Mouse (Mus musculus): ENCODE data around the gene Scly. TPM values are rescaled to one million over a fixed set of nuclear protein-coding genes. Genes with fewer than 3 reads are reported as not detected.

Scly gene
- polyA plus RNA-seq (2016; fragmentation: Nextera tagmentation; extraction: Ambion mirVana), result 17.9 and 19.1 TPM in 2 replicates

DNA sequence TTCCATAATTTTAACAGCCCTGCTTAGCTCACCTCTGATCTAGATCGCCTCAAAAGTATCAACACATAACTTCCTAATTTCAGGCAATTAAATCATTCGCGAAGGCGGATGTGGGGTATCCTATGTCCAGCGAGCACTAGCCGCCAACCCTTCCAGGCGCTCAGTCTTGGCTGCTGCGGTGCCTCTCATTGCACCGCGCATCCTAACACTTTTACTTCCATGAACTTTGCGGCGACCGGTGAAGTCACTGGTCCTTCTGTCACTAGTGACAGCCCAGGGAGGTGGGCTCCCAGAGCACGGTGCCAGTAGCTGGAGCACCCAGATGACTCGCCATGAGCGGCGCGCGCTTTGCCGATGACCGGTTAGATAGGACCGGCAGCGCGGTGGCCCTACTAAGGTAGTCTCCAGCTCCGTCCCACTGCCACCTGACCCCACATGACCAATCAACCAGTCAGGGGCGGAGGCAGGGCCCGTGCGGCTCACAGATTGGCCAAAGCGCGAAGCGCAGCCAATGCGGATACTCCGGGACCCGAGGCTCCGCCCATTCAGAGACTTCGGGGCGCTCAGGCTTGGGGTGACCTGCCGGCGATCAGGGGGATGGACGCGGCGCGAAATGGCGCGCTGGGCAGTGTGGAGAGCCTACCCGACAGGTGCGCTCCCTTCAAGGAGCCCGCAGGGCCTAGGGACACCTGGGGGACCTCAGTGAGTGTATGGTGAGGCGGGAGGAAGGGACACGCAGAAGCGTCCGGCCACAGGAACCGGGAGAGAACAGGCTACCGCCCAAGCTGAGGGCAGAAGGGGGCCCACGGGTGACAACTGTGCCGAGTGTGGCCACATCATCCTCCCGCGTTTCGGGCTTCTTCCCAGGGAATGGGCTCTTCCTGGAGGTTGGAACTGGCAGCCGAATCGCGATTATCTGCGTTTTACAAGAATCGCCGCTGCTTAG is at the start of gene Scly:
Gene Scly (plus strand): TSS at position 540 of the 946 bp plus-strand sequence.
- Histone ChIP-seq H3K4me3 (peak within 1 kb of the TSS; percentile 76), H3K4me1 (replicated peaks) (peaks cover 17% of the 10 kb centered on the region), H3K9me3 (no peaks in the 10 kb centered on the region), H3K36me3 (peaks cover 23% of the 10 kb centered on the region), H3K27ac (peak within 1 kb of the TSS; percentile 87), H3K27me3 (ENCODE audit: insufficient read depth, poor library complexity, severe bottlenecking) (no peaks in the 10 kb centered on the region)
- under 1% methylated on average over 64 of the region's 65 CpGs for WGBS
- DNase-seq (ENCODE audit: low spot score), result peak; percentile 91

DNA sequence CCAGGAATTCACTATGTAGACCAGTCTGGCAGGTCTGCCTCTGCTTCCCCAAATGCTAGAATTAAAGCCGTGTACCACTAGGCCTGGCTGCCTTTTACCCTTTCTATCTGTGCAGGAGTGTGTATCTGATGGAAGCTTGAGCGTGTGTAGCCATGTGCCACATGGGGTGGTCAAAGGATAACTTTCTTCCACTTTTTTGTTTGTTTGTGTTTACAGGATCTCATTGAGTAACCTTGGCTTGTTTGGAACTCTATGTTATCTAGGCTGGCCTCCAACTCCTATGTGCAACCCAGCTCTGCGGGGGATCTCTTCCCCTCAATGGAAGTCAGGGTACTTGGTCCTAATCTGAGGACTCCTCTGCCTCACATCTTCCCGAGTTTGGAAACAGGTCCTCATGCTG is 49.2 kb upstream of the Scly start:
- H3K4me3 ChIP-seq, result peak overlapping the region; percentile 99
- no peaks in the 10 kb centered on the region for H3K9me3 ChIP-seq
- DNase-seq (ENCODE audit: low spot score), result no peak
- H3K27ac ChIP-seq, result peak overlapping the region; percentile 86
- WGBS, result 49% methylated on average over 4 of the region's 4 CpGs
- peaks cover 28% of the 10 kb centered on the region for H3K4me1 ChIP-seq (replicated peaks)
- H3K36me3 ChIP-seq, result no peaks in the 10 kb centered on the region; the same call in 1 of the 2 replicates
- H3K27me3 ChIP-seq (ENCODE audit: insufficient read depth, poor library complexity, severe bottlenecking), result no peaks in the 10 kb centered on the region

DNA sequence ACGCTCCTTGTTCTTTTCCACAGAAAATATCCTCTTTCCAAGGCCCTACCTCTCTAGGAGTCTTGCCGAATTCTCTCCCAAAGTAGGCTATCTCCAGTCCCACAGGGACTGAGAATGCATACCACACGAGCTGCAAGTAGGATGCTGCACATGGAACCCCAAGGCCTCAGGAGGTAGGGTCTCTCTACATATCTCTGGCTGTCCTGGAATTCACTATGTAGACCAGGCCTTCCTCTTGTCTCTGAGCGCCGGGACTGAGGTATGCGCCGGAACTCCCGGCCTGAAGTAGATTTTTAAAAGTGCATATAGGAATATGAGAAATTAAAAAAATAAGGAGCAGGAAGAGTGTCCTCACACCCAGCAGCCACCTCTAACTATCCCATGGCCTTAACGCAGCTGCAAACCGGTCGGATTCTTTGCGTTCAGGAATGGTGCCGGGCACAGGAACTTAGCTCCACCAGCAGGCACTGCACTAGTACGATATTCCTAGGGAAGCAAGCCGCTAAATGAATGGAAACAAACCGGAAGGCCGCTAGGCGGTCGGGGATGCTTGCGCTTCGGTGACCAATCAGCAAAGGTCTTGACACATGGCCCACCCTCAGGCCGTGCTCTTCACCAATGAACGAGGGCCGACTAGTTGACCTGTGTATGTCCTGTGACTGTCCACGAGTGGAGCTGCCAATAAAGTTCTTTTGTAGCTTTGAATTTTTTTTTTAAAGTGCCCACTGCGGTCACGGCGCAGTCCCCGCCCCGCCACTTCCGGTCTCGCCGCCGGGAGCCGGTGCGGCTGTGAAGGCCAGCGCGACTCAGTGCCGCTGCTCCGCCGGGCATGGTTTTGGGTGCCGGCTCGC is 48.3 kb upstream of the Scly start, which contains the start of gene Ube2f:
Gene Ube2f (plus strand): TSS at position 741 of the 851 bp plus-strand sequence.
- H3K9me3 ChIP-seq, result no peaks in the 10 kb centered on the region
- peak within 1 kb of the TSS; percentile 99 for H3K4me3 ChIP-seq
- peak within 1 kb of the TSS; percentile 93 for H3K27ac ChIP-seq
- H3K27me3 ChIP-seq (ENCODE audit: insufficient read depth, poor library complexity, severe bottlenecking), result no peaks in the 10 kb centered on the region
- H3K36me3 ChIP-seq, result peaks cover 4% of the 10 kb centered on the region; the same call in 1 of the 2 replicates
- DNase-seq (ENCODE audit: low spot score), result peak; percentile 95
- under 1% methylated on average over 43 of the region's 43 CpGs for WGBS
- H3K4me1 ChIP-seq (replicated peaks), result peaks cover 28% of the 10 kb centered on the region

DNA sequence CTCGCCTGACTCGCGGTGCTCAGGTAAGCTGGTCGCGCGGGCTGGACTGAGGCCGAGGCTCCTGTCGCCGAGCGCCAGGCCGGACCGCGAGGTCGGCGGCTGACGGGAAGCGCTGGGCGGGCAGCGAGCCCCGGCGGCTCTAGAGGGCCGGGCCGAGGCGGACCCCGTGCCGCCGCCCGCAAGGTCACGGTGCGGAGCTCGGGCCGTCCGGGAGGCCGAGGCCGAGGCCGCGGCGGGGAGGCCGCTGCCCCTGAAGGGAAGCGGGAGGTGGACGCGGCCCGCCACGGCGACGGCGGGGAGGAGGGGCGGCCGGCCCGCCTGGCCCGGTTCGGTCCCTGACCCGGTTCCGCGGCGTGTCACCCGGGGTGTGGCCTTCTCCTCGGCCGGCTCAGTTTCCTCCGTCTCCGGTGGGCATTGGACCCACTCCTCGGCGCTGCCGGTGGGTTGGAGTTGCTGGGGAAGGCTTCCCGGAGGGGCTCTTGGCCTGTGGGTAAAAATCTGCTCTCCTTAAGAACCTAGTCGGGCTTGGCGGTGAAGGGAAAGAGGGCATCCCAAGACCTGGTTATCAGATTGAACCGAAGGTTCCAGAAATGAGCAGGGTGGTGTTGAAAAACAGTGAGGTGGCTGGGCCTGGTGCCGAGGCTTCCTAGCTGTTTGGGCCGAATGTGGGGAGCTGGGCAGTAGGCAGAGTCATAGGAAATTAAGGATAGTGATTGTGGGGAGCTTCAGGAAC is 47.6 kb upstream of the Scly start:
- Histone ChIP-seq H3K4me1 (replicated peaks) (peaks cover 28% of the 10 kb centered on the region), H3K9me3 (no peaks in the 10 kb centered on the region), H3K36me3 (peaks cover 9% of the 10 kb centered on the region; the same call in 1 of the 2 replicates), H3K27ac (peak overlapping the region; percentile 93), H3K4me3 (peak overlapping the region; percentile 99), H3K27me3 (ENCODE audit: insufficient read depth, poor library complexity, severe bottlenecking) (no peaks in the 10 kb centered on the region)
- under 1% methylated on average over 70 of the region's 70 CpGs for WGBS
- peak; percentile 15 for DNase-seq (ENCODE audit: low spot score)

DNA sequence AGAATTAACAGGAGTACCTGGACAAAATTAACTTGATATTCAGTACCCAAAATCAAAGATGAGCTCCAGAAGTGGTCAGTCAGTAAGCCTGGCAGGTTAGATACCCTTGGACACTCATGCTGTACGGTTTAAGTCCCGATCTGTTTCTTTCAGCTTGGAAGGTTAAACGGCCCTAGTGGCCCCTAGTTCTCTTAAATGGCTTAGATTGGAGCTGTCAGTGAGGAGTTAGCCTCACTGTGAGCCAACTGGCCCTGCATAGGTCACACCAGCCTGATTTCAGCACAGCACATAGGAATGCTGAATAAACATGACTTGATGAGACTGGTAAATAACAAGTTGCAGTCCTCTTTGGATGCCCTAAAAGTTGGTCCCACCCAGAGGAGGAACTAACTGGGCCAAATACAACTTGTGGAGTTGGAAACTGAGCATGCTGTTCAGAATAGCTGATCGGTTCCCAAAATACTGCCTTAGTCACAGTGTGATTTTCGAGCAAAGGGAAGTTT is 46.9 kb upstream of the Scly start:
- peak overlapping the region; percentile 99 for H3K4me3 ChIP-seq
- H3K9me3 ChIP-seq, result no peaks in the 10 kb centered on the region
- WGBS, result 57% methylated on average over 5 of the region's 5 CpGs
- H3K27ac ChIP-seq, result peak overlapping the region; percentile 93
- H3K36me3 ChIP-seq, result peaks cover 9% of the 10 kb centered on the region; the same call in 1 of the 2 replicates
- peaks cover 28% of the 10 kb centered on the region for H3K4me1 ChIP-seq (replicated peaks)
- H3K27me3 ChIP-seq (ENCODE audit: insufficient read depth, poor library complexity, severe bottlenecking), result no peaks in the 10 kb centered on the region
- no peak for DNase-seq (ENCODE audit: low spot score)

DNA sequence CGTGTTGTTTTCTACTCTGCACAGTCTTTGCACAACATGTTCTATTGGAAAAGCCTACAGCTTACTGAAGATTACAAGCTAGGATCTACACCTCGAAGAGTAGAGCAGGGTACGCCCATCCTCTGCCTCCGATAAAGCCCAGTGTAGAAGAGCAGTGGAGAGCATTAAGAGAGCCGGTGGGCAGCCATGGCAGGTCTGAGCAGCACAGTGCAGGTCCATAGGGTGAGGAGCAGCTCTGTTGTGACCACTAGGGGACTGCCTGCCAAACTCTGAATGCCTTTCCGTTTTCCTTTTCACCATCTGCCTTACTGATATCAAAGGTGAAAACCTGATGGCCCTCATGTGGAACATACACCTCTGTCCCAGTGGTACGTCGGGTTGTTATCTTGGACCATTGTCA is 46.2 kb upstream of the Scly start:
- Histone ChIP-seq H3K36me3 (peaks cover 12% of the 10 kb centered on the region; the same call in 1 of the 2 replicates), H3K9me3 (no peaks in the 10 kb centered on the region), H3K4me1 (replicated peaks) (peaks cover 28% of the 10 kb centered on the region), H3K4me3 (peak overlapping the region; percentile 34; the same call in 1 of the 2 replicates), H3K27ac (no peak overlapping the region), H3K27me3 (ENCODE audit: insufficient read depth, poor library complexity, severe bottlenecking) (no peaks in the 10 kb centered on the region)
- WGBS, result 65% methylated on average over 8 of the region's 8 CpGs
- DNase-seq (ENCODE audit: low spot score), result no peak

DNA sequence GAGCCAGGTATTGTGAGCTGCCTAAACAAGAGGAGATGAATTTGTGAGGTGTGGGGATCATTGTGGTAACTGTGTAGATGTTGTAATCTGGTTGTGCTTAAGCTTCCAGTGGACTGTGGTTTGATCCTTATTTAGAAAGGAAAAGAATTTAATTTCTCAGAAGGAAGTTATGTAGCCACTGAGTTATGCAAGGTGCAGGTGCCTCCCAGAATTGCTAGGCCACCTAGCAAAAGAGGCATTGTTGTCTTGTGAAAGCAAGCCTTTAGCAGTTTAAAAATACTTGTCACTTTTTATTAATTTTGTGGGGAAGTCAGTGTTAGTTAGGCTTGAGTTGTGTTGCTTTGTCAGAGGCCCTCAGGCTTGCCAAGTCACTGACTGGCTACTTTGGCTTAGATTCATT is 40.2 kb upstream of the Scly start:
- DNase-seq (ENCODE audit: low spot score), result no peak
- Histone ChIP-seq H3K4me1 (replicated peaks) (no peaks in the 10 kb centered on the region), H3K4me3 (no peak overlapping the region), H3K27ac (no peak overlapping the region), H3K36me3 (peaks cover 20% of the 10 kb centered on the region; the same call in 1 of the 2 replicates), H3K27me3 (ENCODE audit: insufficient read depth, poor library complexity, severe bottlenecking) (no peaks in the 10 kb centered on the region), H3K9me3 (no peaks in the 10 kb centered on the region)

DNA sequence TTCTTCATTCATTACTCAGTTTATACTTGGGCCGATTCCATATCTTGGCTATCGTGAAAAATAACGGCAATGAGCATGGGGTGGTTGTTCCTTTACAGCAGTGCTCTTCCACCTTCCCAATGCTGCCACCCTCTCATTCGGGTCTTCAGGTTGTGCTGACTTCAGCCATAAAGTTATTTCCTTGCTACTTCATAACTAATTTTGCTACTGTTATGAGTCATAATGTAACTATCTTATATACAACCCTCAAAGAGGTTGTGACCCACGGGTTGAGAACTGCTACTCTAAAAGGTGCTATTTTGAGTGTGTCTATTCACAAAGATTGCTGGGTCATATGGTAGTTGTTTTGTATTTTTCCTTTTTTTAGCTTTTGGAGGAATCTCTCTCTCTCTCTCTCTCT is 38.3 kb upstream of the Scly start:
- Histone ChIP-seq H3K27ac (no peak overlapping the region), H3K4me1 (replicated peaks) (no peaks in the 10 kb centered on the region), H3K4me3 (no peak overlapping the region), H3K36me3 (peaks cover 15% of the 10 kb centered on the region; the same call in 1 of the 2 replicates), H3K9me3 (no peaks in the 10 kb centered on the region), H3K27me3 (ENCODE audit: insufficient read depth, poor library complexity, severe bottlenecking) (no peaks in the 10 kb centered on the region)
- WGBS, result 93% methylated on average over 5 of the region's 5 CpGs
- no peak for DNase-seq (ENCODE audit: low spot score)

DNA sequence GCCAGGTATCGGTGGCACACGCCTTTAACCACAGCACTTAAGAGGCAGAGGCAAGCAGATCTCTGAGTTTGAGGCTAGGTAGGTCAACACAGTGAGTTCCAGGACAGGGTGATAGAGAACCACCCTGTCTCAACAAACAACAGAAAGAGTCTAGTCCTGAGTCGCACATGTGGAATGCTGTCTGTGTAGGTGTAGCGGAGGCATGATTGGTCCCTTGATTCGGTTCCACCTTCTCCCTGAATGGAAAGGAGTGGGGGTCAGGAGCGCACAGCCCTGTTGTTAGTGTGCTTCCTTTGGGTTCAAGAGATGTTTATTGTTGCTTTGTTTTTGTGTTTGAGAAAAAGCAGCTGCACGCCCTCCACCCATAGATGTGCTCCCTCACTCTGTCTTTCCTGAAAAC is 35.6 kb upstream of the Scly start:
- WGBS, result 92% methylated on average over 7 of the region's 7 CpGs

DNA sequence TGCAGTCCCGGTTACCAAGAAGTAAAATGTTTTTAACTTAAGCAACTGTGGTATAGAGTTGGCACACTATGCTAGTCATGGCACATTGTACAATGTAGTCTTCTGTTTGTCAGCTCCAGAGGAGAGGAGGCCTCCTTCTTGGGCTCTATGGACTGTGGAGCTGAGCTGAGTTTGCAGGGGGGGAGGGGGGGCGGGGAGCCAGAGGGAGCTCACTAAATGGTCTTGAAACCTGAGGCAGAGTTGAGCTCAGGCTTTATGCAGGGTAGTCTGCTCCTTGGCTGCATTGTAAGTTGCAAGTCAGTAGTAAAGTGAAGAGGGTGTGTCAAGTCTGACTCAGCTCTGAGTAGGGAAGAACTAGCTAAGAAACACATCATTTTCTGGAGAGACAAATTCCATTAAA is 25.9 kb upstream of the Scly start:
- H3K4me1 ChIP-seq (replicated peaks), result no peaks in the 10 kb centered on the region
- WGBS, result 94% methylated on average over 2 of the region's 2 CpGs
- no peaks in the 10 kb centered on the region for H3K9me3 ChIP-seq
- H3K27me3 ChIP-seq (ENCODE audit: insufficient read depth, poor library complexity, severe bottlenecking), result no peaks in the 10 kb centered on the region
- no peak overlapping the region for H3K4me3 ChIP-seq
- H3K27ac ChIP-seq, result no peak overlapping the region
- no peak for DNase-seq (ENCODE audit: low spot score)
- H3K36me3 ChIP-seq, result peaks cover 38% of the 10 kb centered on the region

More for the DNA sequence above, 35.6 kb upstream of the Scly start:
- H3K27ac ChIP-seq, result no peak overlapping the region
- H3K27me3 ChIP-seq (ENCODE audit: insufficient read depth, poor library complexity, severe bottlenecking), result no peaks in the 10 kb centered on the region
- no peaks in the 10 kb centered on the region for H3K4me1 ChIP-seq (replicated peaks)
- peaks cover 24% of the 10 kb centered on the region for H3K36me3 ChIP-seq
- H3K4me3 ChIP-seq, result no peak overlapping the region
- no peaks in the 10 kb centered on the region for H3K9me3 ChIP-seq
- no peak for DNase-seq (ENCODE audit: low spot score)

DNA sequence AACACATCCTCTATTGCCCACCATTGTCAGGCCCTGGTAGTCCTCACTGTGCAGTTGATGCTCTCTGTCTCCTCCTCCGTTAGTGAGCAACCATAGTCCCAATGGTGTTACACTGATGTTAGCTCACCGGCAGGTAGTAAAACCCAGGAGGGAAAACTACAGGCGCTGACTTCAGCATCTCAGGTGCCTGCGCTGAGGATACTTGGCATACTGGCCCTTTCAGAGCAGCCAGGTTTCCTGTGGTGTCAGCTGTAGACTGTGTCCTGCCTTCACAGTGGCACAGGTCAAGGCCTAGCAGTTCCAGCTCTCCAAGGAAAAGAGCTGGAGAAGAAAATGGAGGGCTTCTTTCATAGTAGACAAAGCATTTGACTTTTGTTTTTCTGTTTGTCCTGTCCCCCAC is 21.6 kb upstream of the Scly start:
- peaks cover 80% of the 10 kb centered on the region for H3K36me3 ChIP-seq
- WGBS, result 93% methylated on average over 4 of the region's 4 CpGs
- no peaks in the 10 kb centered on the region for H3K9me3 ChIP-seq

DNA sequence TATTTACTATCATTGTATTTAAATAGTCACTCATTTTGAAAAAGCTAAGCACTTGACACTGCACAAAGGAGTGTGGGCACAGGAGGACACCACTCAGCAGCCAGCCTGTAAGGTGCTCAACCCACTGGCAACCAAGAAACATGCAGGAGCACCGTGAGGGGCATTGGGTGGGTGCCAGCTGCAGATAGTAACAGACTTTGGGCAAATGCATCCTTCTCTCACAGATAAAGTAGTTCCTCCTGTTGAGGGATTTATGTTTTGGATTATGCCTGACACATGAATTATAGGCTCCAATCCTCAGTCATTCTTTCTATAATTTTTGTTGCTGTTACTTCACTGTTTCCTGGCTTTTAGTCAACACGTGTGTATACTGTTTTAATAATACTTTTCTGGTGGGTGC is 20.7 kb upstream of the Scly start:
- Histone ChIP-seq H3K36me3 (peaks cover 80% of the 10 kb centered on the region), H3K9me3 (no peaks in the 10 kb centered on the region), H3K4me3 (no peak overlapping the region), H3K4me1 (replicated peaks) (no peaks in the 10 kb centered on the region), H3K27me3 (ENCODE audit: insufficient read depth, poor library complexity, severe bottlenecking) (no peaks in the 10 kb centered on the region), H3K27ac (no peak overlapping the region)
- DNase-seq (ENCODE audit: low spot score), result no peak
- 93% methylated on average over 2 of the region's 2 CpGs for WGBS

More for the DNA sequence above, 21.6 kb upstream of the Scly start:
- no peak for DNase-seq (ENCODE audit: low spot score)
- H3K4me3 ChIP-seq, result no peak overlapping the region
- no peaks in the 10 kb centered on the region for H3K27me3 ChIP-seq (ENCODE audit: insufficient read depth, poor library complexity, severe bottlenecking)
- no peaks in the 10 kb centered on the region for H3K4me1 ChIP-seq (replicated peaks)
- H3K27ac ChIP-seq, result no peak overlapping the region

Measured in hindbrain, embryonic 10.5 days (tissue).